Mouse (Mus musculus) embryonic facial prominence, embryonic 12.5 days (tissue): ENCODE measurements around the gene Foxp1. TPM values are rescaled to one million over a fixed set of nuclear protein-coding genes. Genes with fewer than 3 reads are reported as not detected.

Source experiments
- ATAC-seq: fragments of 200-750 bp; cut with Nextera tagmentation; 2 replicates; pipeline ENCODE4 v1.8.0; 2017; ENCODE audit not compliant: insufficient number of reproducible peaks, insufficient read depth, low FRiP score, low TSS enrichment
- H3K27ac ChIP-seq: fragments of 300-500 bp; sonication (generic); 2 replicates; pipeline ENCODE4 v1.5.1; 2016; ENCODE audit warnings: mild to moderate bottlenecking
- H3K27me3 ChIP-seq: fragments of 300-500 bp; sonication (generic); 2 replicates; pipeline ENCODE4 v1.6.1; 2016; ENCODE audit warnings: mild to moderate bottlenecking, moderate library complexity
- H3K36me3 ChIP-seq: fragments of 300-500 bp; sonication (generic); 2 replicates; pipeline ENCODE4 v1.6.1; 2016; ENCODE audit warnings: mild to moderate bottlenecking
- H3K4me1 ChIP-seq: fragments of 300-500 bp; sonication (generic); 2 replicates; pipeline ENCODE4 v1.6.1; 2016
- H3K4me2 ChIP-seq: fragments of 300-500 bp; sonication (generic); replicated peaks from 2 replicates; pipeline ENCODE4 v1.6.1; 2016; ENCODE audit warnings: mild to moderate bottlenecking, moderate library complexity
- H3K4me3 ChIP-seq: fragments of 300-500 bp; sonication (generic); 2 replicates; pipeline ENCODE4 v1.5.1; 2016; ENCODE audit warnings: mild to moderate bottlenecking
- H3K9ac ChIP-seq: fragments of 300-500 bp; sonication (generic); 2 replicates; pipeline ENCODE4 v1.6.1; 2016; ENCODE audit warnings: mild to moderate bottlenecking, moderate library complexity
- H3K9me3 ChIP-seq: fragments of 300-500 bp; sonication (generic); 2 replicates; pipeline ENCODE4 v1.6.1; 2016; ENCODE audit warnings: mild to moderate bottlenecking, moderate library complexity
- WGBS: fragments of 180-500 bp; shearing (Covaris S2); methylation state at CpG from one replicate; pipeline ENCODE4 v1.1.7; 2016; 5-methylcytosine and 5-hydroxymethylcytosine counted together
- polyA plus RNA-seq: library from polyadenylated mRNA; unstranded; fragments of >200 nt; fragmentation: Nextera tagmentation; extraction: Ambion mirVana; gene quantifications from 2 replicates; pipeline ENCODE4 v1.2.1, GENCODE M21; 2016

Gene Foxp1
- polyA plus RNA-seq, 1 experiment from 2014 or later: 132 TPM

DNA sequence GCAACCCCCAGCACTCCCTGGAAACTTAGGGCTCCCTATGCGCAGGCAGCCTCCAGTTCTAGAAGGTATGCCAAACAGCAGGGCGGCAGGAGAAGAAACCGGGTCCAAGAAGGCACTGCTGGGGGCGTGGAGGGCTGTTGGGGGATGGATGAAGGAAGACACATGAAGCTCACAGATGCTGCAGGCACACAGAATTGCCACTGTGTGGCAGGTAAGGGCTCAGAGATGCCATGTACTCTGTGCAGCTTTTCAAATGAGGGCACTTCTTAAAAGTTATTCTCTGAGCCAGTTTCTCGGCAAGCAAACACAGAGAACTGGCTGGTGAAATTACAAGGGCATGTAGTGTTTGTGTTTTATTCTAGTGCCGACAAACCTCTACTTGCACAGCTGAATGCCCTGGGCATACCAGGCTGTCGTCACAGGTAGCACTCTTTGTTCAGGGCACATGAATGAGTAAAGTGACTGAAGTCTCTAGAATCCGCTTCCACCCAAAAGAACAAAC lies 330.8 kb downstream of the Foxp1 start:
- H3K4me2 ChIP-seq: no peak overlapping the region
- H3K9ac ChIP-seq: no peak overlapping the region
- no peak overlapping the region for H3K4me3 ChIP-seq
- no peaks in the 10 kb centered on the region for H3K36me3 ChIP-seq
- ATAC-seq: no peak
- no peak overlapping the region for H3K27ac ChIP-seq
- no peaks in the 10 kb centered on the region for H3K27me3 ChIP-seq
- WGBS: 63% methylated on average over 8 of the region's 8 CpGs
- no peaks in the 10 kb centered on the region for H3K9me3 ChIP-seq
- peaks cover 23% of the 10 kb centered on the region for H3K4me1 ChIP-seq

DNA sequence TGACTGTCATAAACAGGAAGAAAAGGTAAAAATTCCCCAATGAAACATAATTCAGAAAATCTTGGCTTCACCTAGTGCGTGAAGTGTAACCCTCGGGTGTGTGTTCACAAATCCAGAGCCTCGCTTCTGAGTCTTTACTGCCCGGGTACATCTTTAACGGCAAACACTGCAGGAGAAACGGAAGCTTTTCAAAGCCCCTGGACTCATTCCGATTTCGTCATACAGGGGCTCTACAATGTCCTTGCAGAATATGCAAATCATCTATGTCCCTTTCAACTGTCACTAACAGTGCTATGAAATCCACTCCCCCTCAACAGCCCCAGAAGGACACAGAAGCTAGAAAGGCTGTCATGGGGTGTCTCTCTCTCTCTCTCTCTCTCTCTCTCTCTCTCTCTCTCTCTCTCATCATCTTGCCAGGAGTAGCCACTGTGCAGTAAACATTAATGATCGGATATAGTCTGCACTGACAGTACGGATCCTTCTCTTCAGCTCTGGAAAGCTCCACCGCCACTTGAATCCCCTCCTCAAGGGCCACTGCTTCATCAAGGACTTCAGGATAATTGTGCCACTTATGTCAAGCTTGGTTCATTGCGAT lies 331.4 kb downstream of the Foxp1 start:
- H3K9ac ChIP-seq: no peak overlapping the region
- no peaks in the 10 kb centered on the region for H3K9me3 ChIP-seq
- no peak overlapping the region for H3K27ac ChIP-seq
- H3K4me1 ChIP-seq: peaks cover 23% of the 10 kb centered on the region
- H3K36me3 ChIP-seq: no peaks in the 10 kb centered on the region
- no peak overlapping the region for H3K4me3 ChIP-seq
- H3K4me2 ChIP-seq: no peak overlapping the region
- no peaks in the 10 kb centered on the region for H3K27me3 ChIP-seq
- WGBS: 68% methylated on average over 12 of the region's 12 CpGs
- no peak for ATAC-seq

DNA sequence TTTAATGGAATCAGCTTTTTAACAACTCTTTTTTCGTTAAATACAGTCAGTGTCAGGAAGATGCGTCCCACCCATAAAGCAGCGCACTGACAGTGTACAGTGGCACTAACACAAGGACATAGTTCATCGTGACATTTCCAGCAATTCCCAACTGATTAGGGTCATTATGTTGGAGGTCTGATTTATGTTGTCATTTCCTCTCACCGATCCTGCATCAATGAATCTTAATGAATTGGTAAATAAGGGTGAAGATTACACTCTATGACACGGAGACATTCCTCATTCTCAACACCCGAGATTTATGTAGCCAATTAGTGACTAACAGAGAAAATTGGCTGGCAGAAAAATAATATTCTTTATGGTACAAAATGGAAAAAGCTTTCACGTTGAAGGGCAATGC lies 332.6 kb downstream of the Foxp1 start:
- no peak for ATAC-seq
- no peak overlapping the region for H3K27ac ChIP-seq
- no peak overlapping the region for H3K9ac ChIP-seq
- WGBS: 55% methylated on average over 8 of the region's 8 CpGs
- H3K4me2 ChIP-seq: no peak overlapping the region
- H3K36me3 ChIP-seq: no peaks in the 10 kb centered on the region
- no peaks in the 10 kb centered on the region for H3K27me3 ChIP-seq
- H3K4me1 ChIP-seq: peaks cover 23% of the 10 kb centered on the region
- no peaks in the 10 kb centered on the region for H3K9me3 ChIP-seq
- no peak overlapping the region for H3K4me3 ChIP-seq

DNA sequence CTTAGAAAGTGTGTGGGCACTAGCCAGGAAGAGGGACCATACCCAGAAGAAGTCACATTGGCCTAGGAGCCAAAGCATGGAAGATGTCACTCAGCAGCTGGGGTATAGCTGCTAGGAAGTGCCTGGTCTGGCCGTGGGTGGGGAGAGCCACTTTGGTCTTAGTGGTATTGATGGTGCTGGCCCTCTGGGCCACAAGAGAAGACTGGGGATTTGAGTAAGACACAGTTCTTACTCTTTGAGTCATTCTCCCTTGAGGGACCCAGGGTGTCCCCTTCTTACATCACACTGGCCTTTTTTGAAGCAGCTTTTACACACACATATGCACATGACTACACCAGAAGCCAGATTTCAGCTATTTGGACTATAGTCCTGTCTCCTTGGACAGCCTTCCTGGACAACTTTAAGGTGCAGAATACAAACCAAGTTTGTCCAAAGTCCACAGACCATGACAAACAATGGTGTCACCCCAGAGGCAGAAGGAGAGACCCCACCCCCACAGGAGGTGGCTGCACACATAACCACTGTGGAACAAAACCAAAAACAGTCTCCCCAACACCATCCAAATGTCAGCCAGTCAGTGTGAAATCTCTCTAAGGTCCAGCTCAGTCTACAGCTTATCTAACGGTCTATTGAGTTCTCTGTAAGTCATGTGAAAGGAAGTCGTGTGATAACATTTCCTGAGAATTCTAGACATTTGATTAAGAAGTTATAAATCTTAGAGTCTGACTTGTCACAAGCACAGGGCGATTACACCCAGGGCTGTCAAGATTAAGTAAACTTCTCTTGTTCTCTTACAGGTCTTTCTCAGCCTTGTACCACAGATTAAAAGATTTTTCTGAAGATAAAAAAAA lies 333.9 kb downstream of the Foxp1 start:
- Histone ChIP-seq H3K27ac (no peak overlapping the region), H3K4me1 (peaks cover 23% of the 10 kb centered on the region), H3K9ac (no peak overlapping the region), H3K9me3 (no peaks in the 10 kb centered on the region), H3K36me3 (no peaks in the 10 kb centered on the region), H3K4me3 (no peak overlapping the region), H3K4me2 (no peak overlapping the region), H3K27me3 (no peaks in the 10 kb centered on the region)
- ATAC-seq: no peak
- 67% methylated on average over 4 of the region's 4 CpGs for WGBS

DNA sequence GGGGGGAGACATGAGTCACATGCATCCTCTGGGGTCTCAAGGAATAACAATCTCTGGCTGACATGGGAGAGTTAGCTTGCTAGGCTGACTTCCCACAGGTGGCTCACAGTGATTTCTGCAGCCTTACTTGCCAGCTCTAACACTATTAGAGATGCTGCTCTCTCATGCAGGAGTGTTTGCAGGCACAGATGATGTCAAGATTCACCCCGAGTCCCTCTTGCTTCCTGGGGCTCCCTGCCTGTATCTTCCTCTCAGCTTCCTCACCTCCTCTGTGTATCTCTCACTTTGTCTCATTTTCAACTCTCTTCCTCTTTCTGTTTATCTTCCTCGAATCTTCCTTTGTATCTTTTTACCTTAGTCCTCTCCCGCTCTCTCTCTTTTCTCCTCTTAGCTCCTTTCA lies 334.6 kb downstream of the Foxp1 start:
- Histone ChIP-seq H3K4me3 (no peak overlapping the region), H3K27ac (no peak overlapping the region), H3K36me3 (no peaks in the 10 kb centered on the region), H3K4me2 (no peak overlapping the region), H3K4me1 (peaks cover 23% of the 10 kb centered on the region), H3K9ac (no peak overlapping the region), H3K9me3 (no peaks in the 10 kb centered on the region), H3K27me3 (no peaks in the 10 kb centered on the region)
- no peak for ATAC-seq
- 86% methylated on average over 3 of the region's 3 CpGs for WGBS

DNA sequence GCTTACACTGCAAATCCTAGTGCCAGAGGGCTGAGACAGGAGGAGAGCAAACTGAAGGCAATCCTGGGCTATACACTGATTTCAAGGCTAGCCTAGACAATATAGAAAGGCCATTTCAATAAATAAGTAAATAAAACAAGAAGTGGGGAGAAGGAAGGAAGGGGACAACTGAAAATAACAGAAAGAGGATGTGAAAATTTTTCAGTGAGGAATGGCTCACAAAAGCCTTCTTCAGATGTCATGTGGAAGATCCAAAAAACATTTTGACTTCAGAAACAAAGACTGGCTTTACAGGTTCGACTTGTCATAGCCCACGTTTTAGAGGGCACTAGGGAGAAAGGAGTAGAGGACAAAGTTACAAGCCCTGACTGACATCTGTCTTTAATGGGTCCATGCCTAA lies 335.1 kb downstream of the Foxp1 start:
- no peak overlapping the region for H3K4me2 ChIP-seq
- no peak overlapping the region for H3K9ac ChIP-seq
- no peak overlapping the region for H3K4me3 ChIP-seq
- no peaks in the 10 kb centered on the region for H3K36me3 ChIP-seq
- no peaks in the 10 kb centered on the region for H3K9me3 ChIP-seq
- no peak for ATAC-seq
- H3K27ac ChIP-seq: no peak overlapping the region
- H3K27me3 ChIP-seq: no peaks in the 10 kb centered on the region
- H3K4me1 ChIP-seq: peaks cover 23% of the 10 kb centered on the region
- WGBS: 52% methylated on average over 2 of the region's 2 CpGs

DNA sequence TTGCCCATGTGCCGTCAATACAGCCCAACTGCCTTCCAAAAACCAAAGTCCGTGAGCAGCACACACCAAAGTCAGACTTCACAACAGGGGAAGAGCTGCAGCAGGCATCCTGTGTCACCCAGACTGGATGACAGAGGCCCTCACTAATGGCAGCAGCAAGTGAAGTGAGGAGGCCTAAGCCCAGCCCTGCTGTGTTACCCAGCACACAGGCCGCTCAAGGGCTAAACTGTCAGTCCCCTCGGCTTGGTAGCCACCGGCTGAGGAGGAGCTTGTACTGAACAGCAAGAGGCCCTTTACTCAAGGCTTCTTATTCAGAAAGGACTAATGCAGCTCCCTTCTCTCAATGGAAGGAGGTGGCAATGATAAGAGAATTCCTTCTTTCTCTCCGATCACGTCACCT lies 336.0 kb downstream of the Foxp1 start:
- Histone ChIP-seq H3K36me3 (no peaks in the 10 kb centered on the region), H3K9ac (no peak overlapping the region), H3K4me2 (no peak overlapping the region), H3K9me3 (no peaks in the 10 kb centered on the region), H3K4me1 (peaks cover 19% of the 10 kb centered on the region), H3K27ac (no peak overlapping the region), H3K27me3 (no peaks in the 10 kb centered on the region), H3K4me3 (no peak overlapping the region)
- no peak for ATAC-seq
- 51% methylated on average over 7 of the region's 7 CpGs for WGBS

DNA sequence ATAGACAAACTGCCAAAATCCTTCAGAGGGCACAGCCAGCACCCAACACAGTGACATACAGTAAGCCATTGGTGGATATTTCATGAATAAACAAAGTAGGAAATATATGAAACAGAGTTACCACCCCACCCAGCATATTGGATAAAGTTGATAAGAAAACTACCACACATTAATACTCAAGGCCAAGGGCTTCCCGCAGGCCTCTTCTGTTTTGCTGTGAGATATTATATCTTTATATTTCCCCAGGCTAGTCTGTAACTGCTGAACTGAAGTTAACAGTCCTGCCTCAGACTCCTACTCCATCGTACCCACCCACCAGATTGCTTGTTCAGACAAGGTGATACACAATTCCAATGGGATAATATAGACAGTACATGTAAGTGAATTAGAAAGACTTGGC lies 336.7 kb downstream of the Foxp1 start:
- Histone ChIP-seq H3K9ac (no peak overlapping the region), H3K4me3 (no peak overlapping the region), H3K4me2 (no peak overlapping the region), H3K9me3 (no peaks in the 10 kb centered on the region), H3K36me3 (no peaks in the 10 kb centered on the region), H3K4me1 (peaks cover 11% of the 10 kb centered on the region), H3K27me3 (no peaks in the 10 kb centered on the region), H3K27ac (no peak overlapping the region)
- 85% methylated on average over 2 of the region's 2 CpGs for WGBS
- ATAC-seq: no peak

DNA sequence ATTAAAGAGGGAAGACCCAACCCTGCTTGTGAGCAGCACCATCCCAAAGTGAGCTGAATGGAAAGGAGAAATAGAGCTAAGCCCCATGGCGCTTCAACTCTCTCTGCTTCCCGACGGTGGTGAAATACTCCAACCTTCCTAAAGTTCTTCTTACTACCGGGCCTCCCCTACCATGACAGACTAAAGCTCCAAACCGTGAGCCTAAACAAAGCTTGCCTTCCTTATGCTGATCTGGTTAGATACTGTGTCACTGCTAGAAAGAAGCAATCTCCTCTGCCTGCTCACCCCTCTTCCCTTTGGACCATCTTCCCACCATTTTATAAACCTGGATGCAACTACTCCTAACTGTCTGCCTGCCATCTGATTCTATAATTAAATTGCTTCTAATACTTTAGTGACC lies 338.5 kb downstream of the Foxp1 start:
- Histone ChIP-seq H3K4me3 (no peak overlapping the region), H3K27ac (no peak overlapping the region), H3K4me2 (no peak overlapping the region), H3K9ac (no peak overlapping the region), H3K27me3 (no peaks in the 10 kb centered on the region), H3K9me3 (no peaks in the 10 kb centered on the region), H3K4me1 (no peaks in the 10 kb centered on the region), H3K36me3 (no peaks in the 10 kb centered on the region)
- 84% methylated on average over 5 of the region's 5 CpGs for WGBS
- no peak for ATAC-seq

DNA sequence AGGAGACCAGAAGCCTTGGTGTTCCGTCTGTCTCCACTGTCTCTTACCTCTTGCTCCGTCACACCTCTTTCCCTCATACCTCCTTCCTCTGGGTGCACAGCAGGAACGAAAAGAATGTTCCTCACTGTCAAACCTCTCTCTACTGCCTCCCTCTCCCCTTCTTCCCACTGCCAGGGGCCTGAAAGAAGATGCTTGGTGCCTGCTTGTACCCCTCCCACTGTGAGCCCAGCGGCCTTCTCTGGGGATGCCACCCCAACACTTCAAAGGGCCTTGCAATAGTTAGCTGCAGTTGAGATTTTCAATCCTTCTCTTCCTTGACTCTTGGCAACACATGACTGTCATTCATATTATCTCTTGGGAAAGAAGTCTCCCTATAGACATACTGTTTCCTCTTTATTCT lies 339.7 kb downstream of the Foxp1 start:
- no peak for ATAC-seq
- Histone ChIP-seq H3K4me1 (no peaks in the 10 kb centered on the region), H3K27me3 (no peaks in the 10 kb centered on the region), H3K9me3 (no peaks in the 10 kb centered on the region), H3K9ac (no peak overlapping the region), H3K4me3 (no peak overlapping the region), H3K27ac (no peak overlapping the region), H3K4me2 (no peak overlapping the region), H3K36me3 (no peaks in the 10 kb centered on the region)
- WGBS: 84% methylated on average over 4 of the region's 4 CpGs

DNA sequence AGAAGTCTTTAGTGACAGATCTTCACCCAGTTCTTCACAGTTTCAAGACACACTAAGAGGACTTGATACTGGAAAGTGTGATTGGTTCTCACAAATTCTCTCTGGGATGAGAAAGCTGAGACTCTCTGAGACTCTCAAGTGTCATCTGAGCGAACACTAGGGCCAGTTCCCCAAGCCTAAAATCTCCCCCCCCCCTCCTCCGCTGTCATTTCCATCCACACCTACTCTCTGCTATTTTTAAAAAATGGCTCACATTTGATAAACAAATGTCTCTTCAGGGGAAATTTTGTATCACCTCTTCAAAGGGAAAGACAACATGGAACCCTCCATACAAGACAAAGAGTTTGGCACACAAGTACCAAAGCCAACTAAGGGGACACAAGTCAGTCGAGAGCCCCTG lies 346.3 kb downstream of the Foxp1 start:
- no peaks in the 10 kb centered on the region for H3K36me3 ChIP-seq
- no peak overlapping the region for H3K9ac ChIP-seq
- no peak for ATAC-seq
- H3K27ac ChIP-seq: no peak overlapping the region
- peaks cover 11% of the 10 kb centered on the region; the same call in 1 of the 2 replicates for H3K4me1 ChIP-seq
- H3K4me3 ChIP-seq: no peak overlapping the region
- H3K27me3 ChIP-seq: no peaks in the 10 kb centered on the region
- WGBS: 82% methylated on average over 3 of the region's 3 CpGs
- H3K4me2 ChIP-seq: no peak overlapping the region
- no peaks in the 10 kb centered on the region for H3K9me3 ChIP-seq

DNA sequence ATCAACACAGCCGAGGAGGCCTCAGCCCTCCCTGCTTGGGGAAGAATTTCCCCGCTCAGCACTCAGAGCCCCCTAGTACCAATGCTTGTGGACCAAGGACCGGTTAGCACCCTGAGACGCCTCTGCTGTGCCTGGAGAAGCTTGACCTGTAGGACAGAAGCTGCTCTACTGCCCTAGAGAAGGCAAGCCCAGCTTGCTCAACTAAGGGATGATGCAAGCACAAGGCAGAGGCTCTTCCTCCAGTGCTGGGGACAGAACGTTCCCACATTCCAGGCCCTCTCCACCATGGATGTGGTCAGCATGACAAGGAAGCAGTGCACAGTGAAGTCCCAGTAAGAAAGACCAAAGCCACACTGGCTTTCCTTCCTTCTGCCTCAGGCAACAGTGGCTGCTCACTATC lies 347.1 kb downstream of the Foxp1 start:
- H3K4me1 ChIP-seq: peaks cover 11% of the 10 kb centered on the region; the same call in 1 of the 2 replicates
- H3K4me3 ChIP-seq: no peak overlapping the region
- H3K4me2 ChIP-seq: no peak overlapping the region
- H3K27ac ChIP-seq: no peak overlapping the region
- ATAC-seq: no peak
- 65% methylated on average over 5 of the region's 5 CpGs for WGBS
- H3K9ac ChIP-seq: no peak overlapping the region
- no peaks in the 10 kb centered on the region for H3K27me3 ChIP-seq
- H3K9me3 ChIP-seq: no peaks in the 10 kb centered on the region
- no peaks in the 10 kb centered on the region for H3K36me3 ChIP-seq
